Mouse (Mus musculus): ENCODE results near the gene Cdh15. TPM values are rescaled to one million over a fixed set of nuclear protein-coding genes. Genes with fewer than 3 reads are reported as not detected.

Cdh15 gene
- total RNA-seq (2023) = not detected in 2 replicates

GRCm38 (mm10) chr8:122847829-122848561, at the start of gene Cdh15:
Cdh15 (plus strand) TSS chr8:122847966.

Other genes with a start within 250 kb of the Cdh15 start
- gene Galns, start 236.5 kb upstream of the Cdh15 start, total RNA-seq (2023) = 74.4 and 111 TPM in 2 replicates
- 38.8 and 41.0 TPM in 2 replicates for gene Trappc2l, start 236.3 kb upstream of the Cdh15 start, total RNA-seq (2023)
- not detected in 2 replicates for gene Pabpn1l, start 225.2 kb upstream of the Cdh15 start, total RNA-seq (2023)
- gene Cbfa2t3, start 148.9 kb upstream of the Cdh15 start, total RNA-seq (2023) = 13.8 and 15.5 TPM in 2 replicates
- gene Acsf3, start 72.5 kb upstream of the Cdh15 start, total RNA-seq (2023) = 3.9 and 7.3 TPM in 2 replicates
- gene Ankrd11, start 194.3 kb downstream of the Cdh15 start, total RNA-seq (2023) = 131 and 198 TPM in 2 replicates
- 28.2 and 36.5 TPM in 2 replicates for gene Spg7, start 215.0 kb downstream of the Cdh15 start, total RNA-seq (2023)